Mouse (Mus musculus): ENCODE data around the gene Hps4. TPM values are rescaled to one million over a fixed set of nuclear protein-coding genes. Genes with fewer than 3 reads are reported as not detected.

The Hps4 gene
- total and polyA plus RNA-seq, 2 experiments: 12.3 to 30.9 TPM

DNA sequence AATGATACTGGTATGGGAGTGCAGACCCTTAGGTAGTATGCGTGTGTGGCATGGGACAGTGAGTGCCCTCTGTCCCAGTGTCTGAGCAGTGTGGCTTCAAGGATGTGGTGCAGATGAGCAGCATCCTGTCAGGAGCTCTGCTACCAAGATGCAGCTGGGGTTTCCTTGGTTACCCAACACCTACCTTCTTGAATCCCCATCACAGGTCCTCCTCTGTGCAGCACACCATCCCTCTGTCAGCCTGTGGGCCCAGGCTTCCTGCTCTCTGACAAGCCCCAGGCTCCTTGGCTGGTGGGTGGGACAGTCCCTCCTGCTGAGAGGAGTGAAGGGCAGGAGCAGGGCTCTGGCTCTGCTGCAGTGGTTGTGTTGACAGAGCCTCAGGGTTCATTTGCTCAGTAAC is 34.5 kb downstream of the Hps4 start:
- Histone ChIP-seq H3K4me3 (ENCODE audit: insufficient read depth, low read depth, low read length) (no peak overlapping the region), H3K4me1 (ENCODE audit: control insufficient read depth, insufficient read depth, low read length) (no peaks in the 10 kb centered on the region), H3K27me3 (ENCODE audit: control insufficient read depth, insufficient read depth, low read length) (no peaks in the 10 kb centered on the region), H3K27ac (replicated peaks; ENCODE audit: insufficient read depth, low read depth, low read length) (no peak overlapping the region), H3K36me3 (ENCODE audit: control insufficient read depth, insufficient read depth, low read length) (peaks cover 2% of the 10 kb centered on the region), H3K79me2 (ENCODE audit: control insufficient read depth, insufficient read depth, low read length) (no peaks in the 10 kb centered on the region), H3K9ac (ENCODE audit: low read depth, low read length) (no peak overlapping the region)
- TF ChIP-seq POLR2A (IDR thresholded peaks at IDR 0.05; ENCODE audit: extremely low read depth, insufficient read depth, low read length) (no peak), CTCF (IDR thresholded peaks at IDR 0.05; ENCODE audit: low read depth, low read length) (no peak)
- WGBS: 100% methylated on average over 1 of the region's 1 CpGs
- no peak for DNase-seq (ENCODE audit: extremely low read depth, low read depth, low spot score)

DNA sequence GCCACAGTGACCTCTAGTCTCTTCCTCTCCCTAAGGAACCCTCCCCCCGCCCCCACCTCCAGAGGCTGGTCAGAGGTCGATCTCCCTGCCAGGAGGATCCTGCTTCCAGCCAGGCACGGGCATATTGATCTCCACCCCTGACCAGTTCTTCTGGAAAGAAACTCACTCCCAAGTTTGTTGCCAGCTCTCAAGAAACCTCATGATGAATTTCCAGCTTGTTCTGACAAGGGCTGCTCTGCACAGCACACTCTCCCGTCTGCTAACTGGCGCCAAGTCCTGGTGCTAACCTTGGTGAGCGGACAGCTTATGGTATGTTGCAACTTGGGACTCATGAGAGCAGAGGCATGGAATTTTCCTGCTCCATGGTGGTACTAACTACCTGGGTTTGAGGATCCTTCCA is 35.8 kb downstream of the Hps4 start:
- no peaks in the 10 kb centered on the region for H3K4me1 ChIP-seq (ENCODE audit: control insufficient read depth, insufficient read depth, low read length)
- no peak overlapping the region for H3K27ac ChIP-seq (replicated peaks; ENCODE audit: insufficient read depth, low read depth, low read length)
- no peak for TF ChIP-seq CTCF (IDR thresholded peaks at IDR 0.05; ENCODE audit: low read depth, low read length)
- TF ChIP-seq POLR2A (IDR thresholded peaks at IDR 0.05; ENCODE audit: extremely low read depth, insufficient read depth, low read length): no peak
- 55% methylated on average over 6 of the region's 6 CpGs for WGBS
- peak; percentile 24 for DNase-seq (ENCODE audit: extremely low read depth, low read depth, low spot score)
- no peak overlapping the region for H3K9ac ChIP-seq (ENCODE audit: low read depth, low read length)
- peaks cover 2% of the 10 kb centered on the region; the same call in 1 of the 2 replicates for H3K36me3 ChIP-seq (ENCODE audit: control insufficient read depth, insufficient read depth, low read length)
- no peak overlapping the region for H3K4me3 ChIP-seq (ENCODE audit: insufficient read depth, low read depth, low read length)
- no peaks in the 10 kb centered on the region for H3K27me3 ChIP-seq (ENCODE audit: control insufficient read depth, insufficient read depth, low read length)
- H3K79me2 ChIP-seq (ENCODE audit: control insufficient read depth, insufficient read depth, low read length): no peaks in the 10 kb centered on the region

DNA sequence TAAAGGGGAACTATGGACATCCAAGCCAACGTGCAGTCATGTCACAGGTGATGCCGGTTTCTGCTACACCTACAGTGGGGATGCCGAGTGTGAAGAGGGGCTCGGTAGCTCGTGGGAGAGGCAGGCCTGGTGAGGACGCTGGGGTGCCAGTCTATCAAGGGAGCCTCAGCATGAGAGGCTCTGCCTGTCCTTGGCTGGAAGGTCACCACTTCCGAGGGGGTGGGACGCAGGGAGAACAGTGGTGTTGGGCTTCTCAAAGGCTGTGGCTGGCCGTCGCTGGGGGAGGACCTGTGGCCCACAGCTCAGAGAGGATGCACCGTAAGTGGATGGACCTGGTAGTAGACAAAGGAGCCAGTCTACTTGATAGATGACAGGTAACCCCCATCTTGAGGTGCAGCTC is 38.3 kb downstream of the Hps4 start:
- Histone ChIP-seq H3K79me2 (ENCODE audit: control insufficient read depth, insufficient read depth, low read length) (no peaks in the 10 kb centered on the region), H3K36me3 (ENCODE audit: control insufficient read depth, insufficient read depth, low read length) (peaks cover 2% of the 10 kb centered on the region; the same call in 1 of the 2 replicates), H3K4me3 (ENCODE audit: insufficient read depth, low read depth, low read length) (no peak overlapping the region), H3K9ac (ENCODE audit: low read depth, low read length) (no peak overlapping the region), H3K27me3 (ENCODE audit: control insufficient read depth, insufficient read depth, low read length) (no peaks in the 10 kb centered on the region), H3K4me1 (ENCODE audit: control insufficient read depth, insufficient read depth, low read length) (no peaks in the 10 kb centered on the region), H3K27ac (replicated peaks; ENCODE audit: insufficient read depth, low read depth, low read length) (no peak overlapping the region)
- no peak for TF ChIP-seq CTCF (IDR thresholded peaks at IDR 0.05; ENCODE audit: low read depth, low read length)
- DNase-seq (ENCODE audit: extremely low read depth, low read depth, low spot score): no peak
- 79% methylated on average over 11 of the region's 11 CpGs for WGBS

DNA sequence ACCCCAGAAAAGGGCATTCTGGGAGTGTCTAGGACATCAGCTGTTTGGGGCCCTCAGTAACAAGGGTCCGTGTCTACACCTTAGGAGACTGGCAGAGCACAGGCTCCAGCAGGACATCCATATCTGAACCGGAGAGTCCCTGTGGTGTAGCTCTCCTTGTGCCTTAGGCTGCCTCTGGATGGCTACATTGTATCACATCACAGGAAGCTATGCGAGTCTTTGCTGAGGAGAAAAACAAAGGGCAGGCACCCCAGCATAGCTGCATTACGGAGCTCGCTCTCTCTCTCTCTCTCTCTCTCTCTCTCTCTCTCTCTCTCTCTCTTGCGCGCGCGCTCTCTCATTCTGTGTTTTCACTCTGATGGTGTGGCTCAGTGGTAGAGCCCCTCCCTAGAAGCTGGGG is 39.2 kb downstream of the Hps4 start:
- 76% methylated on average over 9 of the region's 9 CpGs for WGBS
- H3K4me1 ChIP-seq (ENCODE audit: control insufficient read depth, insufficient read depth, low read length): no peaks in the 10 kb centered on the region
- TF ChIP-seq POLR2A (IDR thresholded peaks at IDR 0.05; ENCODE audit: extremely low read depth, insufficient read depth, low read length) (no peak), CTCF (IDR thresholded peaks at IDR 0.05; ENCODE audit: low read depth, low read length) (no peak)
- peaks cover 2% of the 10 kb centered on the region; the same call in 1 of the 2 replicates for H3K36me3 ChIP-seq (ENCODE audit: control insufficient read depth, insufficient read depth, low read length)
- no peaks in the 10 kb centered on the region for H3K27me3 ChIP-seq (ENCODE audit: control insufficient read depth, insufficient read depth, low read length)
- H3K9ac ChIP-seq (ENCODE audit: low read depth, low read length): no peak overlapping the region
- DNase-seq (ENCODE audit: extremely low read depth, low read depth, low spot score): no peak
- H3K27ac ChIP-seq (replicated peaks; ENCODE audit: insufficient read depth, low read depth, low read length): no peak overlapping the region
- H3K4me3 ChIP-seq (ENCODE audit: insufficient read depth, low read depth, low read length): no peak overlapping the region
- H3K79me2 ChIP-seq (ENCODE audit: control insufficient read depth, insufficient read depth, low read length): no peaks in the 10 kb centered on the region

DNA sequence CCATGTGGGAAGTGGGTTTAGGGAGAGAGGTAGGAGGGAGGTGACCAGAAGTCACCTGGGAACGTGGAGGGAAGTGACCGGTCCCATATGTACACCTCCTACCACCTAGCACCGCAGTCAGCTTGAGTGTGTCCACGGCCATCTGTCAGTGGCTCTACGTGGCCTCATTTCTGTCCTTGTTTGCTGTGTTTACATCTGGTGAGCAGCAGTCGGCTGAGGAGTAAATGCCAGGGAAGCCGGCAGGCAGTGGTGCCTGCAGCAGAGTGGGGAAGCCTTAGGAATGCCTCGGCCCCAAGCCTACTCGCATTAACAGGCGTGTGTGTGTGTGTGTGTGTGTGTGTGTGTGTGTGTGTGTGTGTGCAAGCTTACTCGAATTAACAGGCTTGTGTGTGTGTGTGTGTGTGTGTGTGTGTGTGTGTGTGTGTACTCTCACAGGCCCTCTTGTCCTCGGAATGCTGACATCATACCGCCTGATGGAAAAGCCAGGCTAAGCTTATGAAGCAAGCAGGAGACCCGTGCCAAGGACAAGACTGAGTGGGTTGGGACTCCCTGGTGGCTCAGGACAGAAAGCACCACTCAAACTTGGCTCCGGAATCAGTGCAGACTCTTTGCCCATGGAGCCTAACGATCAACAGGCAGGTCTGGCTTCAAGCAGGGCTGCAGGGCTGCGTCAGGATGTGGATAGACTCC is 39.9 kb downstream of the Hps4 start:
- WGBS: 55% methylated on average over 17 of the region's 17 CpGs
- DNase-seq (ENCODE audit: extremely low read depth, low read depth, low spot score): no peak

DNA sequence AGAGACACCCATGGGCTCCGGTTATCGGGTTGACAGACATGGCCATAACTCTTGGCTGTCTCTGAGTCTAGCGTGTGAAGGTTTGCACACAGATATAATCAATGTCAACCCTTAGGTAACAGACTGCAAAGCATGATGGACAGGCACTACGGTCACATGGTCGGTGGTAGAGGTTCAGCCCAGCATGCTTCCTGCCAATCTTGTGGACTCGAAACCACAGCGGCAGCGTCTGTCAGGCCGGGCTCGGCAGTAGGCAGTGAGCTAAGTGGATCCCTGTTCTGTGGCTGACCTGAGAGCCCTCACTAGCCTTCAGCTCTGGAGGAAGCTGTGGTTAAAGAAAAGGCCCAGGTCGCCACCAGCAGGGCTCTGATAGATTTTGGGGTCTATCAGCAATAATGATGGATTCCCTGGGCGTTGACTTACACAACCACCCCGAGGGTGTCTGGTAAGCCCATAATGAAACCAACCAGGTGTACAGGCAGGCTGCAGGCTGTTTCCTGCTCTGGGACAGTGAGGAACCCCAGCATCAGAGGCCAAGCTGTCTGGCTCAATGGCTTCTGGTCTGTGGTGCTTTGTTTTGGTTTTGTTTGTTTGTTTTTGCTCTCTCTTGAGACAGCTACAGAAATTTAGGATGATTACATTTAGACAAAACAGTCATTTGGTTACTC is 42.1 kb downstream of the Hps4 start:
- DNase-seq (ENCODE audit: extremely low read depth, low read depth, low spot score): no peak
- H3K79me2 ChIP-seq (ENCODE audit: control insufficient read depth, insufficient read depth, low read length): no peaks in the 10 kb centered on the region
- no peaks in the 10 kb centered on the region for H3K27me3 ChIP-seq (ENCODE audit: control insufficient read depth, insufficient read depth, low read length)
- no peak overlapping the region for H3K9ac ChIP-seq (ENCODE audit: low read depth, low read length)
- no peaks in the 10 kb centered on the region for H3K36me3 ChIP-seq (ENCODE audit: control insufficient read depth, insufficient read depth, low read length)
- WGBS: 85% methylated on average over 13 of the region's 13 CpGs
- H3K27ac ChIP-seq (replicated peaks; ENCODE audit: insufficient read depth, low read depth, low read length): no peak overlapping the region
- H3K4me1 ChIP-seq (ENCODE audit: control insufficient read depth, insufficient read depth, low read length): no peaks in the 10 kb centered on the region
- H3K4me3 ChIP-seq (ENCODE audit: insufficient read depth, low read depth, low read length): no peak overlapping the region
- TF ChIP-seq POLR2A (IDR thresholded peaks at IDR 0.05; ENCODE audit: extremely low read depth, insufficient read depth, low read length) (no peak), CTCF (IDR thresholded peaks at IDR 0.05; ENCODE audit: low read depth, low read length) (no peak)

More for the DNA sequence above, 39.9 kb downstream of the Hps4 start:
- Histone ChIP-seq H3K79me2 (ENCODE audit: control insufficient read depth, insufficient read depth, low read length) (no peaks in the 10 kb centered on the region), H3K27ac (replicated peaks; ENCODE audit: insufficient read depth, low read depth, low read length) (no peak overlapping the region), H3K36me3 (ENCODE audit: control insufficient read depth, insufficient read depth, low read length) (peaks cover 2% of the 10 kb centered on the region; the same call in 1 of the 2 replicates), H3K4me3 (ENCODE audit: insufficient read depth, low read depth, low read length) (no peak overlapping the region), H3K27me3 (ENCODE audit: control insufficient read depth, insufficient read depth, low read length) (no peaks in the 10 kb centered on the region), H3K4me1 (ENCODE audit: control insufficient read depth, insufficient read depth, low read length) (no peaks in the 10 kb centered on the region), H3K9ac (ENCODE audit: low read depth, low read length) (no peak overlapping the region)
- TF ChIP-seq CTCF (IDR thresholded peaks at IDR 0.05; ENCODE audit: low read depth, low read length) (no peak), POLR2A (IDR thresholded peaks at IDR 0.05; ENCODE audit: extremely low read depth, insufficient read depth, low read length) (no peak)
